Mouse (Mus musculus) hindbrain, embryonic 12.5 days (tissue): ENCODE results near the gene Ifrd1. TPM values are rescaled to one million over a fixed set of nuclear protein-coding genes. Genes with fewer than 3 reads are reported as not detected.
"Not testable (repeated sequence)": the region's sequence is repeated elsewhere in the genome, so short reads cannot be mapped to it uniquely, and the experiment has no call there.

Experiments used
- ATAC-seq: fragments of 200-750 bp; cut with Nextera tagmentation; 2 replicates; pipeline ENCODE4 v1.8.0; 2017; ENCODE audit warnings: moderate TSS enrichment; ENCODE audit not compliant: low FRiP score
- H3K27ac ChIP-seq: fragments of 300-500 bp; sonication (generic); 2 replicates; pipeline ENCODE4 v1.5.1; 2016; ENCODE audit warnings: mild to moderate bottlenecking
- H3K27me3 ChIP-seq: fragments of 300-500 bp; sonication (generic); 2 replicates; pipeline ENCODE4 v1.6.1; 2016; ENCODE audit warnings: mild to moderate bottlenecking
- H3K36me3 ChIP-seq: fragments of 300-500 bp; sonication (generic); 2 replicates; pipeline ENCODE4 v1.6.1; 2016; ENCODE audit warnings: mild to moderate bottlenecking
- H3K4me1 ChIP-seq: fragments of 300-500 bp; sonication (generic); 2 replicates; pipeline ENCODE4 v1.6.1; 2016
- H3K4me2 ChIP-seq: fragments of 300-500 bp; sonication (generic); replicated peaks from 2 replicates; pipeline ENCODE4 v1.6.1; 2016; ENCODE audit warnings: mild to moderate bottlenecking
- H3K4me3 ChIP-seq: fragments of 300-500 bp; sonication (generic); 2 replicates; pipeline ENCODE4 v1.5.1; 2016; ENCODE audit warnings: mild to moderate bottlenecking
- H3K9ac ChIP-seq: fragments of 300-500 bp; sonication (generic); 2 replicates; pipeline ENCODE4 v1.6.1; 2016; ENCODE audit warnings: mild to moderate bottlenecking, moderate library complexity
- H3K9me3 ChIP-seq: fragments of 300-500 bp; sonication (generic); replicated peaks from 2 replicates; pipeline ENCODE4 v1.6.1; 2016; ENCODE audit warnings: mild to moderate bottlenecking
- WGBS: fragments of 180-500 bp; shearing (Covaris S2); methylation state at CpG from one replicate; pipeline ENCODE4 v1.1.7; 2016; 5-methylcytosine and 5-hydroxymethylcytosine counted together
- polyA plus RNA-seq: library from polyadenylated mRNA; unstranded; fragments of >200 nt; fragmentation: Nextera tagmentation; extraction: Ambion mirVana; gene quantifications from 2 replicates; pipeline ENCODE4 v1.2.1, GENCODE M21; 2016

Ifrd1 gene
- polyA plus RNA-seq, 1 experiment from 2014 or later: 150 TPM

- Histone ChIP-seq H3K27me3 (no peaks in the 10 kb centered on the region), H3K9me3 (no peaks in the 10 kb centered on the region), H3K36me3 (no peaks in the 10 kb centered on the region), H3K4me2 (no peak overlapping the region), H3K9ac (no peak overlapping the region), H3K4me3 (no peak overlapping the region), H3K4me1 (no peaks in the 10 kb centered on the region), H3K27ac (no peak overlapping the region)
- WGBS: 84% methylated on average over 2 of the region's 2 CpGs
- ATAC-seq: no peak
Observed at GRCm38 (mm10) chr12:40256543-40256942, 8.2 kb upstream of the Ifrd1 start.

- Histone ChIP-seq H3K9me3 (no peaks in the 10 kb centered on the region), H3K36me3 (no peaks in the 10 kb centered on the region), H3K27ac (no peak overlapping the region), H3K4me2 (no peak overlapping the region), H3K9ac (no peak overlapping the region), H3K4me3 (no peak overlapping the region), H3K4me1 (no peaks in the 10 kb centered on the region), H3K27me3 (no peaks in the 10 kb centered on the region)
- no peak for ATAC-seq
Observed at GRCm38 (mm10) chr12:40256033-40256432, 7.7 kb upstream of the Ifrd1 start.

- not testable (repeated sequence) for H3K27ac ChIP-seq, H3K9me3 ChIP-seq, H3K36me3 ChIP-seq, H3K4me1 ChIP-seq, H3K9ac ChIP-seq, H3K27me3 ChIP-seq, H3K4me2 ChIP-seq, ATAC-seq, H3K4me3 ChIP-seq
- 87% methylated on average over 4 of the region's 4 CpGs for WGBS
Observed at GRCm38 (mm10) chr12:40255310-40255709, 7.0 kb upstream of the Ifrd1 start.

DNA sequence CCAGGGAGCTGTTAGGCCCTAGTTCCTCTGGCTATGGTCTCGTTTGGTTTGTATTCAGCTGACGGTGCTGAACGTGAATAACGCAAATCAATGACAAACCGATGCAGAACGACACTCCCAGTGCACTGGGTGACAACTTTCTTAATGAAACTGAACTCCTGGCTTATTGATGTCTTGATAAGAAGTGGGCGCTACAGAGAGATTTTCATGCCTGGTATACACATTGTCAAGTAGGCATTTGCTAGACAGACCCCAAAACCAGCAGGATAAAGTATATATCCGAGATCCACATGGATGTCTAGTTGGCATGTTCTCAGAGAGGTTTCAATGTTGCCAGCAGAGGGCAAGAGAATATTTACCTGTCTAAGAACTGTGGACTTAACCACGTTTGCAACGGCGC is 6.4 kb upstream of the Ifrd1 start:
- Histone ChIP-seq H3K4me2 (no peak overlapping the region), H3K27me3 (no peaks in the 10 kb centered on the region), H3K9ac (no peak overlapping the region), H3K9me3 (no peaks in the 10 kb centered on the region), H3K4me1 (no peaks in the 10 kb centered on the region), H3K27ac (no peak overlapping the region), H3K36me3 (no peaks in the 10 kb centered on the region), H3K4me3 (no peak overlapping the region)
- no peak for ATAC-seq
- 83% methylated on average over 11 of the region's 11 CpGs for WGBS

DNA sequence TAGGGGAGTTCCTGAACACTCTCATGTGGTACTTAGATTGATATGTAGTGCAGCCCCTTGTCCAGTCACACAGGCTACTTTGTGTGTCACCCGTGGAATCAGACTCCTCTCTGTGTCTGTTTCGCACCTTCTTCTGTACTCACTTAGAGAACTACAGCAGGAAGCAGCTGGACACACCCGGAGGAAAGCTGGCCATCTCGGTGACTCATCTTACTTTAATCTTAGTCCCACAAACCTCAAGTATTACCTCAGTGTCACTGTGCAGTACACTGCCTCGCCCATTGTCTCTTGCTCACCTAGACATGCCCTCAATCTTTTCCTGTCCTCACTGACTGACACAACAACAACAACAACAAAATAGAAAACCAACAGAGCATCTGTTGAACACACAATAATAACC is 4.9 kb upstream of the Ifrd1 start:
- 87% methylated on average over 5 of the region's 5 CpGs for WGBS
- no peak for ATAC-seq
- H3K4me2 ChIP-seq: no peak overlapping the region
- H3K4me1 ChIP-seq: no peaks in the 10 kb centered on the region
- H3K36me3 ChIP-seq: no peaks in the 10 kb centered on the region
- no peaks in the 10 kb centered on the region for H3K27me3 ChIP-seq
- no peak overlapping the region for H3K27ac ChIP-seq
- no peaks in the 10 kb centered on the region for H3K9me3 ChIP-seq
- H3K4me3 ChIP-seq: no peak overlapping the region
- H3K9ac ChIP-seq: no peak overlapping the region

DNA sequence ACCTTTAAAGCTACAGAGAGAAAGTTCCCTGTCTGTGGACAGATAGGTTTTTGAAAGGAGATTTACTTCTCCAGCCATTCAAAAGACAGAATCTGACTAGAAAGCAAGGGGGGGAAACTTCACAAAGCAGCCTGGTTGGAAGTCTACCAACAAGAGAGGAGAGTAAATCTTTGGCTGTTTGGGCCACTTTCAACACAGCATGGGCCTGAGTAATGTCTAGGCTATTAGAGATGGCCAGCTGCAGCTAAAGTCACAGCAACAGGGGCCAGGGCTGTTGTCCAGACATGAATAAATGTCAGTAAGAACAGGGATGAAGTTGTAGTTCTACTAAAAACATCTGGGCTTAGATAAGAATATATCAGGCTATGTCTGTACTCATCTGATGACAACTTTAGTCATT is 2.0 kb upstream of the Ifrd1 start:
- H3K4me1 ChIP-seq: no peaks in the 10 kb centered on the region
- no peak overlapping the region for H3K4me2 ChIP-seq
- no peaks in the 10 kb centered on the region for H3K9me3 ChIP-seq
- no peak overlapping the region for H3K27ac ChIP-seq
- no peak overlapping the region for H3K4me3 ChIP-seq
- H3K9ac ChIP-seq: no peak overlapping the region
- ATAC-seq: no peak
- H3K27me3 ChIP-seq: no peaks in the 10 kb centered on the region
- H3K36me3 ChIP-seq: no peaks in the 10 kb centered on the region

- ATAC-seq: no peak
- H3K4me3 ChIP-seq: no peak overlapping the region
- H3K27ac ChIP-seq: no peak overlapping the region
- H3K9me3 ChIP-seq: no peaks in the 10 kb centered on the region
- no peak overlapping the region for H3K9ac ChIP-seq
- 71% methylated on average over 6 of the region's 6 CpGs for WGBS
- no peaks in the 10 kb centered on the region for H3K27me3 ChIP-seq
- no peaks in the 10 kb centered on the region for H3K36me3 ChIP-seq
- no peak overlapping the region for H3K4me2 ChIP-seq
- peaks cover 11% of the 10 kb centered on the region for H3K4me1 ChIP-seq
Observed at GRCm38 (mm10) chr12:40247976-40248375, 328 bp downstream of the Ifrd1 start.

GRCm38 (mm10) chr12:40247384-40247783 is 920 bp downstream of the Ifrd1 start:
- H3K9me3 ChIP-seq: no peaks in the 10 kb centered on the region
- H3K4me1 ChIP-seq: peaks cover 11% of the 10 kb centered on the region
- no peaks in the 10 kb centered on the region for H3K27me3 ChIP-seq
- H3K9ac ChIP-seq: no peak overlapping the region
- H3K4me2 ChIP-seq: no peak overlapping the region
- WGBS: 86% methylated on average over 4 of the region's 4 CpGs
- no peak overlapping the region for H3K4me3 ChIP-seq
- no peak for ATAC-seq
- no peak overlapping the region for H3K27ac ChIP-seq
- no peaks in the 10 kb centered on the region for H3K36me3 ChIP-seq

DNA sequence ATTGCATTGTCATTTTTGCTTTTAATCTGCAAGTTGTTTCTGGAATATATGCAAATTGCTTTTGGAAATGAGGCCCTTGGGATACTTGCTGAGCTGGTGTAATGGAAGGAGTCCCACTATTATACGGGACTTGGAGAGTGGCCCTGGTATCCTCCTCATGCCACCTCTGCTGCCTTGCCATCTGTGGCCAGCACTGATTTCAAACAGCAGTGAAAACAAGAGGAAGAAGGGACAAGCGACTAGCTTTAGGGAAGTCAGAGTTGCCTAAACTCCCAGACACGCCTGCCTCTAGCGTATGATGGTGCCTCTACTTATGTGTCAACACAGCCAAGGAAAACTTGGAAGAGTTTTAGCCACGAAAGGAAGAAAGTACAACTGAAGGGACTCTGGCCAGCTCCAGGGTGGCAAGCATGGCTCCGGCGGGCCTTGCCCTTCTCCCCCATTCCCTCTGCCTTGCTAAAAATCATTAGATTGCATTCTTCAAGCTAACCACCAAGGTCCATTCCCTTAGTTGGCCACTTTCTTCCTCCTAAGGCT is 2.8 kb downstream of the Ifrd1 start:
- Histone ChIP-seq H3K9ac (no peak overlapping the region), H3K27ac (no peak overlapping the region)
- WGBS: 90% methylated on average over 7 of the region's 7 CpGs

DNA sequence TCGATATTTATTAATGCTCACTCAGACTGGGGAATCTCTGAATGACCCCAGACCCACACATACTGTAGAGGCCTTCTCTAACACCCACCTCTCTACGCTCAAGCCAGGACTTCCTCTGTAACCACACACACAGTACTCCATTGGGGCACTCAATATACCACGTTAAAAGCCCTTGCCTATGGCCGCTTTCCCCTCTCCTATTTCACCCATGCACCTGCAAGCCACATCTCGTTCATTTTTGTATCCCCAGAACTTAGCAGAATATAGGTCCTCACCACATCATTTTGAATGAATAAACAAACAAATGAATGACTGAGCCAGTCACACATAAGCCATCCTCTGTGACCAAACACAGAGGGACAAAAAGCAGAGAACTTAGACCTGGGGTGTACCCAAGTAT is 3.4 kb downstream of the Ifrd1 start:
- Histone ChIP-seq H3K27ac (no peak overlapping the region), H3K4me2 (no peak overlapping the region), H3K27me3 (no peaks in the 10 kb centered on the region), H3K36me3 (no peaks in the 10 kb centered on the region), H3K9ac (no peak overlapping the region), H3K4me3 (no peak overlapping the region), H3K4me1 (peaks cover 16% of the 10 kb centered on the region), H3K9me3 (no peaks in the 10 kb centered on the region)
- ATAC-seq: no peak
- 92% methylated on average over 5 of the region's 5 CpGs for WGBS

More for the DNA sequence above, 2.8 kb downstream of the Ifrd1 start:
- Histone ChIP-seq H3K27me3 (no peaks in the 10 kb centered on the region), H3K36me3 (no peaks in the 10 kb centered on the region), H3K4me2 (no peak overlapping the region), H3K9me3 (no peaks in the 10 kb centered on the region), H3K4me3 (no peak overlapping the region), H3K4me1 (peaks cover 16% of the 10 kb centered on the region)
- ATAC-seq: no peak

- Histone ChIP-seq H3K4me2 (no peak overlapping the region), H3K27ac (no peak overlapping the region), H3K9me3 (no peaks in the 10 kb centered on the region), H3K4me3 (no peak overlapping the region), H3K36me3 (no peaks in the 10 kb centered on the region), H3K9ac (no peak overlapping the region; the same call in 1 of the 2 replicates), H3K4me1 (peaks cover 16% of the 10 kb centered on the region), H3K27me3 (no peaks in the 10 kb centered on the region)
- peak; percentile 44; the same call in 1 of the 2 replicates for ATAC-seq
- 52% methylated on average over 11 of the region's 11 CpGs for WGBS
Observed at GRCm38 (mm10) chr12:40243821-40244221, 4.5 kb downstream of the Ifrd1 start.

GRCm38 (mm10) chr12:40243241-40243640 is 5.1 kb downstream of the Ifrd1 start:
- Histone ChIP-seq H3K4me1 (peaks cover 16% of the 10 kb centered on the region), H3K36me3 (no peaks in the 10 kb centered on the region), H3K4me2 (no peak overlapping the region), H3K27ac (no peak overlapping the region), H3K4me3 (no peak overlapping the region), H3K9ac (no peak overlapping the region), H3K27me3 (no peaks in the 10 kb centered on the region), H3K9me3 (no peaks in the 10 kb centered on the region)
- ATAC-seq: no peak; the same call in 1 of the 2 replicates
- 66% methylated on average over 4 of the region's 4 CpGs for WGBS

- Histone ChIP-seq H3K4me1 (peaks cover 14% of the 10 kb centered on the region), H3K36me3 (no peaks in the 10 kb centered on the region), H3K27me3 (no peaks in the 10 kb centered on the region), H3K9me3 (no peaks in the 10 kb centered on the region), H3K27ac (no peak overlapping the region), H3K4me2 (no peak overlapping the region), H3K4me3 (no peak overlapping the region), H3K9ac (no peak overlapping the region)
- ATAC-seq: no peak
- WGBS: 98% methylated on average over 7 of the region's 7 CpGs
Observed at GRCm38 (mm10) chr12:40239161-40239560, 9.1 kb downstream of the Ifrd1 start.
